Mouse (Mus musculus): ENCODE data around the gene Ssr3.
"Not testable (repeated sequence)": the region's sequence is repeated elsewhere in the genome, so short reads cannot be mapped to it uniquely, and the experiment has no call there.

The Ssr3 gene

GRCm38 (mm10) chr3:65392421-65392817, at the start of gene Ssr3:
Gene Ssr3 (minus strand): TSS chr3:65392623.
- DNase-seq (ENCODE audit: inconsistent ontology term), result peak; percentile 97

- peak; percentile 87 for DNase-seq (ENCODE audit: inconsistent ontology term)
These were observed 49.2 kb upstream of the Ssr3 start for GRCm38 (mm10) chr3:65441586-65442111.

- no peak for DNase-seq (ENCODE audit: inconsistent ontology term)
These were observed 46.2 kb upstream of the Ssr3 start for GRCm38 (mm10) chr3:65438511-65439228.

- no peak for DNase-seq (ENCODE audit: inconsistent ontology term)
These were observed 43.4 kb upstream of the Ssr3 start for GRCm38 (mm10) chr3:65435812-65436211.

GRCm38 (mm10) chr3:65435101-65435571, 42.7 kb upstream of the Ssr3 start:
- peak; percentile 65 for DNase-seq (ENCODE audit: inconsistent ontology term)

- DNase-seq (ENCODE audit: inconsistent ontology term), result no peak
These were observed 39.8 kb upstream of the Ssr3 start for GRCm38 (mm10) chr3:65432236-65432635.

GRCm38 (mm10) chr3:65419706-65420105, 27.3 kb upstream of the Ssr3 start:
- no peak for DNase-seq (ENCODE audit: inconsistent ontology term)

GRCm38 (mm10) chr3:65417913-65418594, 25.6 kb upstream of the Ssr3 start:
- DNase-seq (ENCODE audit: inconsistent ontology term), result no peak

- DNase-seq (ENCODE audit: inconsistent ontology term), result no peak
These were observed 24.1 kb upstream of the Ssr3 start for GRCm38 (mm10) chr3:65416571-65416970.

- DNase-seq (ENCODE audit: inconsistent ontology term), result no peak
These were observed 15.5 kb upstream of the Ssr3 start for GRCm38 (mm10) chr3:65407891-65408290.

GRCm38 (mm10) chr3:65405781-65406180, 13.4 kb upstream of the Ssr3 start:
- DNase-seq (ENCODE audit: inconsistent ontology term), result no peak

GRCm38 (mm10) chr3:65397566-65397965, 5.1 kb upstream of the Ssr3 start:
- DNase-seq (ENCODE audit: inconsistent ontology term), result no peak

- no peak for DNase-seq (ENCODE audit: inconsistent ontology term)
These were observed 4.5 kb upstream of the Ssr3 start for GRCm38 (mm10) chr3:65396835-65397504.

GRCm38 (mm10) chr3:65395111-65395510, 2.7 kb upstream of the Ssr3 start:
- DNase-seq (ENCODE audit: inconsistent ontology term), result not testable (repeated sequence)

- DNase-seq (ENCODE audit: inconsistent ontology term), result peak; percentile 76
These were observed 521 bp downstream of the Ssr3 start for GRCm38 (mm10) chr3:65391784-65392420.

GRCm38 (mm10) chr3:65391222-65391783, 1.1 kb downstream of the Ssr3 start:
- no peak for DNase-seq (ENCODE audit: inconsistent ontology term)

- DNase-seq (ENCODE audit: inconsistent ontology term), result peak; percentile 16
These were observed 6.7 kb downstream of the Ssr3 start for GRCm38 (mm10) chr3:65385771-65386170.

GRCm38 (mm10) chr3:65384431-65384830, 8.0 kb downstream of the Ssr3 start:
- DNase-seq (ENCODE audit: inconsistent ontology term), result no peak

GRCm38 (mm10) chr3:65381094-65381493, 11.3 kb downstream of the Ssr3 start:
- peak; percentile 41 for DNase-seq (ENCODE audit: inconsistent ontology term)

- DNase-seq (ENCODE audit: inconsistent ontology term), result peak; percentile 27
These were observed 12.4 kb downstream of the Ssr3 start for GRCm38 (mm10) chr3:65379884-65380539.

GRCm38 (mm10) chr3:65378724-65379123, 13.7 kb downstream of the Ssr3 start:
- DNase-seq (ENCODE audit: inconsistent ontology term), result no peak

Measured in Muller cell, postnatal 12 days (primary cell).